Mouse (Mus musculus) kidney, postnatal 0 days (tissue): ENCODE data around the gene Wdr61. TPM values are rescaled to one million over a fixed set of nuclear protein-coding genes. Genes with fewer than 3 reads are reported as not detected.
A peak's percentile ranks its signal among the peaks of the same experiment; 100 is the strongest.

Experiments used
- ATAC-seq: fragments of 200-750 bp; cut with Nextera tagmentation; replicated peaks from 2 replicates; pipeline ENCODE4 v1.8.0; 2017; ENCODE audit warnings: low read depth, moderate number of reproducible peaks, moderate TSS enrichment, moderate library complexity; ENCODE audit not compliant: low FRiP score
- DNase-seq: peaks from one replicate; pipeline ENCODE4 v3.0.0-alpha.2; 2016; ENCODE audit warnings: low spot score
- H3K27ac ChIP-seq: fragments of 300-500 bp; sonication (generic); 2 replicates; pipeline ENCODE4 v1.5.1; 2014; ENCODE audit warnings: mild to moderate bottlenecking
- H3K27me3 ChIP-seq: fragments of 300-500 bp; sonication (generic); 2 replicates; pipeline ENCODE4 v1.6.1; 2014; ENCODE audit warnings: low read length, mixed read lengths; ENCODE audit not compliant: insufficient read depth
- H3K36me3 ChIP-seq: fragments of 300-500 bp; sonication (generic); 2 replicates; pipeline ENCODE4 v1.6.1; 2014; ENCODE audit warnings: low read length, mixed read lengths; ENCODE audit not compliant: insufficient read depth
- H3K4me1 ChIP-seq: fragments of 300-500 bp; sonication (generic); replicated peaks from 2 replicates; pipeline ENCODE4 v1.6.1; 2014; ENCODE audit warnings: antibody characterized with exemption, low read length, mixed read lengths; ENCODE audit not compliant: insufficient read depth
- H3K4me2 ChIP-seq: fragments of 300-500 bp; sonication (generic); 2 replicates; pipeline ENCODE4 v1.6.1; 2014; ENCODE audit warnings: mild to moderate bottlenecking, low read length, moderate library complexity, mixed read lengths
- H3K4me3 ChIP-seq: fragments of 300-500 bp; sonication (generic); replicated peaks from 2 replicates; pipeline ENCODE4 v1.5.1; 2014; ENCODE audit warnings: low read depth, low read length
- H3K9ac ChIP-seq: fragments of 300-500 bp; sonication (generic); 2 replicates; pipeline ENCODE4 v1.6.1; 2014; ENCODE audit warnings: low read depth, low read length
- H3K9me3 ChIP-seq: fragments of 300-500 bp; sonication (generic); replicated peaks from 2 replicates; pipeline ENCODE4 v1.6.1; 2016; ENCODE audit warnings: low read length, inconsistent platforms, mixed read lengths
- CTCF ChIP-seq: IDR thresholded peaks from 2 replicates; pipeline ENCODE4 v1.5.1; 2016; ENCODE audit warnings: antibody characterized with exemption, low read depth, mild to moderate bottlenecking, moderate library complexity
- WGBS: fragments of 180-500 bp; shearing (Covaris S2); extraction: QIAGEN DNeasy Blood & Tissue Kit; methylation state at CpG from one replicate; pipeline ENCODE4 v1.1.7; 2014; 5-methylcytosine and 5-hydroxymethylcytosine counted together
- polyA plus RNA-seq: library from polyadenylated mRNA; unstranded; fragments of >200 nt; fragmentation: Nextera tagmentation; extraction: Ambion mirVana; gene quantifications from 2 replicates; pipeline ENCODE4 v1.2.1, GENCODE M21; 2015

The Wdr61 gene
- polyA plus RNA-seq, 1 experiment from 2014 or later: 166 TPM

DNA sequence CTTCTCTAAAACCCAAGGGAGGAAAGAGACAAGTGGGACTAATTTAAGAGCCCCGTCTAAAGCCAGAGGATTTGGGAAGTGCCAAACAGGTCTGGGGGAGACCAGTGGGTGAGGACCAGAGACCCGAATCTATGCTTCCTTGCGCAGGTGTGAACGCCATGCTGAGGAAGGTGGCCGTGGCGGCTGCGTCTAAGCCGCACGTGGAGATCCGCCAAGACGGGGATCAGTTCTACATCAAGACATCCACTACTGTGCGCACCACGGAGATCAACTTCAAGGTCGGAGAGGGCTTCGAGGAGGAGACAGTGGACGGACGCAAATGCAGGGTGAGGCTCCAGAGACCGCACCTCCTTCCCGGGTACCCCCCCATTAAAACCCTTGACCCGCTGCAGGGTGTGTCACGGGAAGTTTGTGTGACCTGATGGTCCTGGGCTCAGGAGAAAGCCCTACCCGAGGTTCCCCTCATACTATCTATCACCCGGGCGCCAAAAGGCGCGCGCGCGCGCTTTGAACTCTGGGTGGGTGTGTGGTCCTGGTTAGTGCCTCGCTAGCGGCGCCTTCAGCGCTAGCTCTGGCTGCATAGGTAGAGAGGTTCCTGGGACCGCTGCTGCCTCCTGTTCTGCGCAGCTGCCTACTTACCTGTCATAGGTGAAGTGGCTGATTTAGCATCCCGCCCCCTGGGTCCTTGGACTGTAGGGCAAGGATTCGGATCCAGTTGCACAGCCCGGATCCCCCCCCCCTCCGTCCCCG lies 31.2 kb upstream of the Wdr61 start:
- peaks cover 20% of the 10 kb centered on the region for H3K27me3 ChIP-seq
- 1% methylated on average over 41 of the region's 41 CpGs for WGBS
- no peak overlapping the region for H3K9ac ChIP-seq
- peak overlapping the region; percentile 62 for H3K4me2 ChIP-seq
- ATAC-seq: no peak
- H3K4me1 ChIP-seq: peaks cover 17% of the 10 kb centered on the region
- no peaks in the 10 kb centered on the region for H3K9me3 ChIP-seq
- H3K4me3 ChIP-seq: peak overlapping the region; percentile 34
- no peak for DNase-seq
- H3K27ac ChIP-seq: no peak overlapping the region
- H3K36me3 ChIP-seq: no peaks in the 10 kb centered on the region
- TF ChIP-seq CTCF: no peak

DNA sequence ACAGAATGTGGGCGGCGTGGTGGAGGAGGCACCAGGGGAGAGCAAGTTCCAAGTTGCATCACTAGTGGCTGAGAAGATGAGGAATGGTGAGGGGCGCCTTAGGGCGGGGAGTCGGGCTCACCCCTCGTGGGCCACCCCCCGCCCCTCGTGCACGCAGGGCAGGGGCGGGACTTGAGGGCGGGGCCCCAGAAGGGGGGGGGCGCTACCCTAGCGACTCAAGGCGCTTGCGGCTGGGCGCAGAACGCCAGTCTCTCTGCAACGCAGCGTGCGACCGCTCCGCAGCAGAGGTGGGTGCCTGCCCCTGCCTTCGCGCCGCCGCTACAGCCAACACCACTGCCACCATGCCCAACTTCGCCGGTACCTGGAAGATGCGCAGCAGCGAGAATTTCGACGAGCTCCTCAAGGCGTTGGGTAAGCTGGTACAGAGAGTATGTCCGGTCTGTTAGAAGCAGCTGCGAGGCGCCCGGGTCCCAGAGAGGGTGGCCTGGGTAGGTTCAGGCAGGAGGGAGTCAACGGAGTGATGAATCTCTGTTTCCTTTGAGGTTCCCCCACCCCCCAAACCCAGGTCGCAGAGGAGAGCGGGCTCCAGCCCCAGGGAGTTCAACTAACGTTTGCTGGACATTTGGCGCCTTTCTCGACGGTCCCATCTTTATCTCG lies 30.4 kb upstream of the Wdr61 start, which contains the start of gene Crabp1:
Gene Crabp1 (plus strand): TSS at position 188 of the 657 bp plus-strand sequence.
- ATAC-seq (no peak), DNase-seq (no peak)
- Histone ChIP-seq H3K27ac (no peak within 1 kb of the TSS), H3K36me3 (no peaks in the 10 kb centered on the region), H3K4me1 (peaks cover 17% of the 10 kb centered on the region), H3K27me3 (peaks cover 20% of the 10 kb centered on the region), H3K9me3 (no peaks in the 10 kb centered on the region), H3K4me2 (peak within 1 kb of the TSS; percentile 62), H3K4me3 (peak within 1 kb of the TSS; percentile 34), H3K9ac (peak within 1 kb of the TSS; percentile 27; the same call in 1 of the 2 replicates)
- WGBS: under 1% methylated on average over 43 of the region's 45 CpGs
- no peak for TF ChIP-seq CTCF

DNA sequence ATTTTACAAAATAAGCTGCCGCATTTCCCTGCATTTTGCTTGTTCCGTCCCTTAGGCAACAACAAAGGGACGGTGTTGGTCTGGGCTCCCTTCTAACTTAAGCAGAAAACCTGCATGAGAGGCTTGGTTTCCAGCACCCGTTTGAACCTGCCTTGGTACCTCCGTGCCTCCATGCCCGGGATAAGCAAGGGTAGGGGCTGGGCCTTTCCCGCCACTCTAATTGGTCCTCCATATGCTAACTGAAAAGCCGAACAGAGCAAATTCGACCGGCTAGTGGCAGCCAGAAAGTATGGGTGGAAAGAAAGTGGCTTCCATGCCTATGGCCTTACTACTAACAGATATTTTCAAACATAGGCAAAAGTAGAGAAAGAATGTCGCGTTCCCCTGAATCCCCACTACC lies 29.8 kb upstream of the Wdr61 start:
- Histone ChIP-seq H3K27ac (no peak overlapping the region), H3K9ac (no peak overlapping the region), H3K4me1 (peaks cover 17% of the 10 kb centered on the region), H3K4me3 (peak overlapping the region; percentile 34; the same call in 1 of the 2 replicates), H3K4me2 (no peak overlapping the region), H3K36me3 (no peaks in the 10 kb centered on the region), H3K9me3 (no peaks in the 10 kb centered on the region), H3K27me3 (peaks cover 20% of the 10 kb centered on the region)
- no peak for TF ChIP-seq CTCF
- no peak for ATAC-seq
- 30% methylated on average over 12 of the region's 12 CpGs for WGBS
- no peak for DNase-seq

DNA sequence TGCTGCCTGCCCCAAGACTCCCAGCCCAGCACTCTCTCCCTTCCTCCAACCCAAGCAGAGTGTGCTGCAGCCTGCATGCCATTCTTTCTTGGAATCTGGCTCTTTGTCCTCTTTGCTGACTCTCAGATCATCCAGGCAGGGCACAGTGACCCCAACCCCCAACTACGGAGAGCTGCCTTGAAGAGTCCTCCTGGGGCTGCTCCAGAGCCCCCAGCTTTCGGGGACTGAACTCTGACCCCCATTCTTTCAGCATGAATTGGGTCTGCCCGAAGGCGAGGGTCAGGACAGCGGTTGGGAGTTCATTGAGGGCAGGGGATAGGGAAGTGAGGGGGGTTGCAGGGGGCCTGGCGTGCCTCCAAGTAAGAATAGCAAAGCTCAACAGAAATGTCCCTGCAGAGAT lies 25.3 kb upstream of the Wdr61 start:
- Histone ChIP-seq H3K27ac (no peak overlapping the region), H3K27me3 (peaks cover 2% of the 10 kb centered on the region; the same call in 1 of the 2 replicates), H3K9me3 (no peaks in the 10 kb centered on the region), H3K4me1 (peaks cover 2% of the 10 kb centered on the region; the same call in 1 of the 2 replicates), H3K4me2 (no peak overlapping the region), H3K9ac (no peak overlapping the region), H3K36me3 (no peaks in the 10 kb centered on the region), H3K4me3 (no peak overlapping the region)
- no peak for TF ChIP-seq CTCF
- DNase-seq (no peak), ATAC-seq (peak; percentile 72; the same call in 1 of the 2 replicates)
- WGBS: 30% methylated on average over 6 of the region's 6 CpGs

DNA sequence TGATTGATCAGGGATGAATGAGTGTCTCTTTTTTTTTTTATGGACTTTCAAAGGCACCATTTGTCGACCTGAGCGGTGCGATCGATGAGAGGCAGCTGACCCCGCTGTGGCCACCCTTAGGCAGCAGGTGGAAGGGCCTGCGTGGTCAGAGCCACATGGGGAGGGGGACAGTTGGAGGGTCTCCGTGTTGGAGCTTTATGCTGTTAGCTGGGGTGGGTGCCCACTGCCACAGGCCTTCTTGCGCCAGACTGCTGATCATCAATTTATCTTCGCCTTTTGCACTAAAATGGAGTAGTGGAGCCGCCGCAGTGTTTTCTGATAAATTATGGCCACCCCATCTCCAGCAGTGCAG lies 18.6 kb upstream of the Wdr61 start:
- H3K36me3 ChIP-seq: no peaks in the 10 kb centered on the region
- DNase-seq (no peak), ATAC-seq (no peak)
- no peak overlapping the region for H3K27ac ChIP-seq
- H3K27me3 ChIP-seq: 0 out of 2 replicates have a peak, but pooled peaks cover 4% of the 10 kb centered on the region
- TF ChIP-seq CTCF: no peak
- H3K9ac ChIP-seq: no peak overlapping the region
- H3K9me3 ChIP-seq: no peaks in the 10 kb centered on the region
- H3K4me3 ChIP-seq: no peak overlapping the region
- 42% methylated on average over 11 of the region's 11 CpGs for WGBS
- H3K4me1 ChIP-seq: no peaks in the 10 kb centered on the region
- no peak overlapping the region for H3K4me2 ChIP-seq

DNA sequence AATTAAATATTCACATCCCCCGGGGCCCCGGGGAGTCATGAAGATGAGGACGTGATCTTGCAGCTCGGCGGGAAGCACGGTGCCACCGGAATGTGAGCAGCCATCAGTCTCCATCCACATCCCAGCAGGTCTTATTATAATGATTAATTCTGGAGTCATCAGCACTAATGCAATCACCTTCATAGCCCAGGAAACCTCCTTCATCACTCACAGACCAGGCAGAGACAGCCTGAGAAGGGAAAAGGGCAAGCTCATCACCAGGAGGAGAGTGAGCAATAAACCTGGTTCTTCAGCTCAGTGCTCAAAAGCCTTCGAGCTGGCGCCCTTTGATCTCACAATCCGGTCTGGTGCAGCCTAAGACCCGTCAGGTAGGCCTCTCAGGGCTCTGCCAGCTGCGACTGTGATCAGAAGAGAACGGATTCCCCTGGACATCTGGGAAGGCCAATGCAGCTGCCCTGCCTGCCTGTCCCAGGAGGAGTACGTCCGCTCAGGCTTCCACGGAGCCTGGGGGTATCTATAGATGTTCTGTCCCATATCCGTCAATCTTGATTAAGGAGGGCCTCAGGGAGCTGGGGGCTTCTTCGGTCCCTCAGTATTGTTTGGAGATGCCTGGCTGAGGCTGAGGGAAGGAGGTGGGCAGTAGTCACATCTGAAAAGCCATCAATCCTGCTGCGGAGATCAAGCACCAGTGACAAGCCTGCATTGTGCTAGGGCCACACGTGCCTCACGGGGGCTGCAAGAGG lies 18.1 kb upstream of the Wdr61 start:
- Histone ChIP-seq H3K36me3 (no peaks in the 10 kb centered on the region), H3K4me1 (no peaks in the 10 kb centered on the region), H3K27me3 (0 out of 2 replicates have a peak, but pooled peaks cover 4% of the 10 kb centered on the region), H3K4me3 (no peak overlapping the region), H3K9me3 (no peaks in the 10 kb centered on the region), H3K27ac (no peak overlapping the region), H3K9ac (no peak overlapping the region), H3K4me2 (no peak overlapping the region)
- DNase-seq: peak; percentile 4
- peak; percentile 69; the same call in 1 of the 2 replicates for ATAC-seq
- no peak for TF ChIP-seq CTCF
- 22% methylated on average over 21 of the region's 21 CpGs for WGBS
